Mouse (Mus musculus) heart, postnatal 36 days (tissue): ENCODE results near the gene Syt12. TPM values are rescaled to one million over a fixed set of nuclear protein-coding genes. Genes with fewer than 3 reads are reported as not detected.

Experiments used
- DNase-seq, 2 experiments: peaks; one replicate each; pipeline ENCODE4 v3.0.0; 2021 to 2022
- intact Hi-C: fragments of 180-260 bp; cut with DNase I; formaldehyde crosslinking; loops from one replicate; pipeline ENCODE4 v1.15.1; 2025
- total RNA-seq, 2 experiments: library from RNA; stranded (reverse); gene quantifications; 2 replicates each; pipeline ENCODE4 v1.2.3; 2021

Gene Syt12
- total RNA-seq: 1 to 10 TPM; 6.2 to 8.2 TPM

DNA sequence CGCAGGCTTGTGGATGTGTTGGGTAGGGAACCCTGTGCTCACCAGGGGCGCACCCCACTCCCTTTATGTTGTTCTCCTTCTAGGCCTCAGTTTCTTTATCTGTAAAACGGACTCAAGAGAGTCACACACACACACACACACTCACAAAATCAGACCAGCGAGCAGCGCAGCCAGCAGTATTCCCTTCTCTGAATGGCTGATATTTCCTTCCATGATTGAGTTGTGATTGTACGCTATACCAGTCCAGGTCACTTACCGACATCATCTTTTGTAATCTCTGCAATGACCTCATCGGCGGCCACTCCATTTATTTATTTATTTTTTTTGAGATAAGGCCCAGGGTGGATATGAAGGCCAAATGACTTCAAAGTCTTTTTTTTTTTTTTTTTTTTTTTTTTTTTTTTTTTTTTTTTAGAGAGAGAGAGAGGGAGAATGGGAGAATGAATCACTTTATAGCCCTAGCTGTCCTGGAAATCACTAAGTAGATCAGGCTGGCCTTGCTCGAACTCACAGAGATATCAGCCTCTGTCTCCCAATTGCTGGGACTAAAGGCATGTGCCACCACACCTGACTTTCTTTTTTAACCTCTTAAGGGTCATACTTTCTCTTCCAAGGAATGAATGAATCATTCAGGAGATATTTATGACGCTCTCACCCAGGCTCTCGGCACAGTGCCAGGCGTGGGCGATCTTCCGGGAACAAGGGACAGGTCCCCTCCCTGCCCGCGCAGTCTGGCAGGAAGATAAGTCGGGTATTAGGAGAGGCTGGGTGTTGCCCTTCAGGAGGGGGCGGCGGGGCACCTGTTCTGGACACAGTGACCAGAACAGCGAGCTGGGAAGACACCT, at the start of gene Syt12:
Syt12 (minus strand) TSS at position 103 of the 845 bp plus-strand sequence.
- intact Hi-C loops: no loop called here
- peak; percentile 33 to 50 for DNase-seq

DNA sequence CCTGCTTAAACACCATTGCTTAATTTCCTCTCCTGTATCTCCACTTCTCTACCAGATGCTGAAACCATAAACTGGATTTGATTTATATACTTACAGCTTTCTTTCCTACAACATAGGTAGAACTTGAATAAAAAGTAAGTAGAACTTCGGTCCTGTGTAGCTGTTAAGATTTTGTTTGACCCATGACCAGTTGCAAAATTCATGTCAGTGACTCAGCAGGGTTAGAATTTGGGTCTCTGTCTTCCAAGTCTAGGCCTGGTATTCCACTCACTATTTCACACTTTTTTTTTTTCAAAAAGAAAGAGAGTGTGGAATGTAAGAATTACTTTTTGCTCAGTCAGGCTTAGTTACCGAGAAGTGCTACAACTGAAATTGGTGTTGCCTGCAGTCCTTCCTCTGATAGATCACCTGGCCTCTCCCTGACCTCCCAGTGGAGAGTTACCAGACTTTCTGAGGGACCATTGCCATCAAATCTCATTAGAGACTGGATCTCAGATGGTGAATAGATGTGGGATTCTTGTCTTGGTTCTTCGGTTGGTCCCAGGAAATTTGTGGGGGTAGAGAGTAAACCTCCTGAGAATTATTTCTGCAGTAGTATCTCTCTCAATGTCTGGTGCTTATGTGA, 44.3 kb upstream of the Syt12 start:
- intact Hi-C loops: no loop called here
- DNase-seq: no peak

DNA sequence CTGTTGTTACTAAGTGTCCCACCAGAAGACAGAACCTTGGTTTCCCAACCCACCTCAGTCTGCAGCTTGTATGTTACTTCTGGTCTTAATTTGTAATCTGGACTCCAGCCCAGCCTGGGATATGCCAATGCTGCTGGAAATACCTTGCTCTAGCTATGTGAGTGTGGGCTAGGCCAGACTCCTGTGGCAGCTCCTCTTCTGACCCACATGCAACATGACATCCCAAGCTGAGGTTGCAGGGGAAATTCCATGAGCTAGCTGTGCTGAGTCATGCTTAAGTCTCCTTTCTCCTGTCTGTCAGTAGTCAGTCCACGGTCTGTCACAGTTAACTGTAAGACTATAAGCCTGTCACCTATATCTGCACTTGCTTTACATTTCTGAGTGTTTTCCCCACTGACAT, 40.2 kb upstream of the Syt12 start:
- intact Hi-C loops: no loop called here
- no peak for DNase-seq

DNA sequence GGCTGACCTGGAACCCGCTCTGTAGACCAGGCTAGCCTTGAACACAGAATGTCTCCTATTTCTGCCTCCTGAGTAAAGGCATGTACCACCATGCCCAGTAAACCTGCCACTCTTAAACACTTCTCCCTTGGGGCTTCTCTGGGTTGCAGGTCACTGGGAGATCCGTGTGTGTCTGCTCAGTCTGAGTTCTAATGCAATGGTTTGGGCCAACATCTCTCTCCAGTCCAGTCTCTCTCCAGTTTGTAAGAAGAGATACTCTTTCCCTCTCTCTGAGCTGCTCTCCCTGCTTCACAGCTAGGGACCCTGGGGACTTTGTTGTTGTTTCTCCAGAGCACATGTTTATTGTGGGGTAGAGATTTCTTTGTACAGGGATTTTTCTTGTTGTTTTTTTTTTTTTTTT, 39.0 kb upstream of the Syt12 start:
- no peak for DNase-seq
- intact Hi-C loops: no loop called here

DNA sequence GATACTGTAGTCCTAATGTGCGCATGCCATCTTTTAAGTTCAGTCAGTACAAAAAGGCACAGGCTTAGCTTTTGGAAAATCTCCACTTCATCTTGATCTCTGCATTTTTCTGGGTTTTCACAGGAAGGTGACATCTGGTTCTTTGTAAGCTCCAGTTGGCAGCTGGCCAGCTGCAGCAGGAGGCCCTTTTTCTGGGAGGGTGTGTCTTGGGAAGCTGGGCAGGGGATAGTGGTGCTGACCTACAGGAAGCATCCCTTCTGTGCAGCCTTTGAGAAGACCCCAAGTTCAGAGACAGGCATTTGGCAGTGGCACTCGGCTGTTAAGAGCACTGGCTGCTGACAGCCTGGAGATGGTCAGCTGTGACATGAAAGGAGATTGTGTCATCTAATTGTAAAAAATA, 38.5 kb upstream of the Syt12 start:
- intact Hi-C loops: no loop called here
- no peak for DNase-seq

DNA sequence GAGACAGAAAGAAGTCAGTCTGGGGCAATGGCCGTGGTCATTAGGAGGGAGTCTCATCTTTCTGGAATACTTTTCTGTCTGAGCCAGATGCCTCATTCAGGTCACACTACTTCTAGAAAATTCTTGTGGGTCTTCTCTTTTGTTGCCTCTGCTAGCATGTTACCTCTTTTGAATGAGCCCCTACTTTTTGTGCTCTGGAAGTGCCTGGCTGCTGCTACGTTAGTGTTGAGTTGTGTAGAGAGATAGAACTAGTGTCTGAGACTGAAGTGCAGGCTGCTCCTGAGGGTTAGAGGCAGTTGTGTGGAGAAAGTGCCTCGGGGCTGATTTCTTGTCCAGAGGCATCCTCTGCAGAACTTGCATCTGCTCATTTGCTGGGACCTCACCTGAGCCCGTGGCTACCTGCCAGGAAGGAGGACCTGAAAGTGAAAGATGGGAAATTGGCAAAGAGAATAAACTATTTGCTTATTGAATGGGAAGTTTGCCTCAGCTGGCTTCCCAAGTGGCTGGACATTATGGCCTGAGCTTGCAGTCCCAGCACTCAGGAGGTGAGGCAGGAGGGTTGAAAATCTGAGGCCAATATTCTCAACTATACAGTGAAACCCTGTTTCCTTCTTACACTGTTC, 36.1 kb upstream of the Syt12 start:
- intact Hi-C loops: no loop called here
- DNase-seq: no peak

DNA sequence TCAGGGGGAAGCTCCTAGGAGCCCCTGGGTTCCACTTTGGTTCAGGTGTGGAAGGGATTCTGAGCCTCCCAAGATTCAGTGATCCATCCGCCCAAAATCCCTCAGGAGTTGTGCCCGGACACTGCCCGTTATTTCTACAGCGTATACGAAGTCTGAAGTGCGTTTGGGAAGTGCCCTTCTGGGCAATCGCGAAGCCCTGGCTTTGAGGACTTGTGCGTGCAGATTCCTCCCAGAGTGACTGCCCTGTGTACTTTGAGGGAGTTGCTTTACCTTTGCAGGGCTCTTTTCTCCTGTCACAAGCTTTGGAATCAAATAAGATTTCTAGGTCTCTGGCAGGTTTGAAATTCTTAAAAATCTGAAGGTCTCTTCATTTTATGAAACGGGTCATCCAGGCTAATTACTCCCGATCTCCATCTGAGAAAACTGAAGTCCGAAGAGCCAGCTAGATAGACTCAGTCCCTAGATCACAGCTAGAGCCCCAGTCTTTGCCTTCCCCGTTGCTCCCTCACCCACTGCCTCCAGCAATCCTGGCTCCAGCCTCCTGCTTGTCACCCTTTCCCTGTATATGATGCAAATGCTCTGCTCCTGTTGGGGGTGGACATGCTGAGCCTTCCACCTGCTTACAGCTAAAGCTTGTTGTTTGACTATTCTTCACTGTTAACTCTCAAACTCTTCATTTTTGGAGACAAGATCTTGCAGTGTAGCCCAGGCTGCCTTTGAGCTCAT, 34.0 kb upstream of the Syt12 start:
- intact Hi-C loops: no loop called here
- no peak for DNase-seq

DNA sequence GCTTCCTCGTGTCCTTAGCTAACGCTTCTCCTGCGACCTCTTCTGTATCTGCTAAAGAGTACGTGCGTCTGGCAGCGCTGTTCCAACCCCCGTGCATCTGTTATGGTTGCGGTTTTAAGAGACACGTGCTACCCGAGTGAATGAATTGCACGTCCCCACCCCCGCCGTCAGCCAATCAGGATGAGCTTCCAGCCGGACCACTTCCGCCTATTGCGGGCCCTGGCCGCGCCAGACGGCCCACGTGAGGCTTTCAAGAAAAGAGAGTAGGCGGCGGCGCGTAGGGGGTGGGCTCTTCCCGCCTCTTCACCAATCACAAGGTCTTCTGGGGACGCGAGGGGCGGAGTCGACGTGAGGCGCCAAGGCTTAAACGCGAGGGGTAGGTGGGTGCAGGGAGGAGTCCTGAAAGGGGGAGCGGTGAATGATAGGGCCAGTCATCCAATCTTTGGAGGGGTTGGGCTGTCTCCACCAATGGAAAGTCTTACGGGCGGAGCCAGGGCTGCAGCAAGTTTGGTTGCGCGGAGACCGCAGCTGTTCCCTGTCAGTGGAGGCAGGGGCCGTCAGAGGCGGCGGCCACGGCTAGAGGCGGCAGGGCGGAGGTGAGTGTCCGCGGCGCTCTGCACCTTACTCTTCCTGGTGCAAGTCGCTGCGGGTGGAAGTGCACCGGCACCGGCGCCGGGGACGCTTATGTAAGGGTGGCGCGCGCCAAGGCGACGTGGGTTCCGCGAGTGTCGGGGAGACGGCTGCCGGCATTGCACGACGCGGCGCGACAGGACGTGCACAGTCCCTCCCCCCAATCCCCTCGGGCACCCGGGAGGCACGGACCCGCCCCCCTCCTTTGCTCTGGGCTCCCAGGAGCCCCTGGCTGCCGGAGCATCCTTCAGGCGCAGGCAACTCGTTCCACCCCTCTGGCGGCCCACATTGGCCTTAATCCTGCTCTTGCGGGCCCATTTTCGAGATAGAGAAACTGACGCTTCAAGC, 33.0 kb upstream of the Syt12 start, which contains the start of gene Pcx:
Pcx (plus strand) TSS at position 487 of the 978 bp plus-strand sequence.
- intact Hi-C loops: no loop called here
- DNase-seq: peak; percentile 98 to 99

DNA sequence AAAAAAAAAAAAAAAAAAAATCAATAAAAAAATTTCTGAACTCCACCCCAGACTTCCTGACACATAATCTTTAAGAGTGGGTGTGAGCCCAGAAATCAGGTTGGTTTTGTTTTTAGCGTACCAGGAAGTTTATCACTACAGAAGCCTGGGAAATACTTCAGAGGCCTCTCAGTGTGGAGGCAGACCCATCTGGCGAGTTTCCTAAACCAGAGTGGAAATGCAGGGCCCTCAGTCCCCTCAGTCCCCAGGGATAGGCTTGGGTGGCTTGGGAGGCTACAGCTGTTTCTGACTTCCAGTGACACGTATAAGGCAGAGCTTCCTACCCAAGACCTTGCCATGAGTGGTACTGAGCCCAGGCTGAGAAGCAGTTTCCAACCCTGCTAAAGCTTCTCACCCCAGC, 30.5 kb upstream of the Syt12 start:
- intact Hi-C loops: no loop called here

DNA sequence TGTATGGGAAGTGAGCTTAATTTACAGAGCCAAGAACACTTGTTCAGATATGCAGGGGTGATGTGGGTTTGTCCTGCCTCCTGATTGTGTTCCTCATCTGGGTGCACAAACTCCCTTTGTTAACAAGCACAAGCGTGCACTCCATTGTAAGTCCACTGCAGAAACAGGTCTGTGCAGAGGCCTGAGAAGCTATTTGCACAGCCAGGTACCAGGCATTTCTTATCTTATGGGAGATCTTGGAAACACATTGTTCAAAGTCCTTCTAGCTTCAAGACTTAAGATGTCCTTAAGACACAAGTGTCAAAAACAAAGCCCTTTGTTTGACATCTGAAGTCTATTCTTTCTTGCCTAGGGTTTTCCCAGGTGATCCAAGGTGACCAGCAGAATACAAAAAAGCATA, 27.6 kb upstream of the Syt12 start:
- intact Hi-C loops: no loop called here
- no peak for DNase-seq

More for the DNA sequence above, 30.5 kb upstream of the Syt12 start:
- DNase-seq: no peak

DNA sequence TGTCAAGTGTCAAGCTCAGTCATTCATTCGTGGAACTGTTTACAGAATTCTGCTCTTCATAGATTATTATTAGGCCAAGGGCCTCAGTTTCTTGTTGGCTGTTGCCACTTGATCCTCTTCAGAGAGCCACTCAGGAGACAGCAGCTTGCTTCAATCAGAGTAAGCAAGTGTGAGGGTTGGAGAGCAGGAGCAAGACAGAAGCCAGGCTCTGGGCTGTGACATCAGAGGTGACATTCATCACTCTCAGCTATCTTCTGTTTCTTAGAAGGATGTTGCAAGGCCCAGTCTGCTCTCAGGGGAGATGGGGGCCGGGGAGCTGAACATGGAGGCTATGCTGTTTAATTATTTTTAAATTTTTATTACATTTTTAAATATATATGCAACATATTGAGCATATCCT, 25.5 kb upstream of the Syt12 start:
- intact Hi-C loops: no loop called here
- DNase-seq: no peak

DNA sequence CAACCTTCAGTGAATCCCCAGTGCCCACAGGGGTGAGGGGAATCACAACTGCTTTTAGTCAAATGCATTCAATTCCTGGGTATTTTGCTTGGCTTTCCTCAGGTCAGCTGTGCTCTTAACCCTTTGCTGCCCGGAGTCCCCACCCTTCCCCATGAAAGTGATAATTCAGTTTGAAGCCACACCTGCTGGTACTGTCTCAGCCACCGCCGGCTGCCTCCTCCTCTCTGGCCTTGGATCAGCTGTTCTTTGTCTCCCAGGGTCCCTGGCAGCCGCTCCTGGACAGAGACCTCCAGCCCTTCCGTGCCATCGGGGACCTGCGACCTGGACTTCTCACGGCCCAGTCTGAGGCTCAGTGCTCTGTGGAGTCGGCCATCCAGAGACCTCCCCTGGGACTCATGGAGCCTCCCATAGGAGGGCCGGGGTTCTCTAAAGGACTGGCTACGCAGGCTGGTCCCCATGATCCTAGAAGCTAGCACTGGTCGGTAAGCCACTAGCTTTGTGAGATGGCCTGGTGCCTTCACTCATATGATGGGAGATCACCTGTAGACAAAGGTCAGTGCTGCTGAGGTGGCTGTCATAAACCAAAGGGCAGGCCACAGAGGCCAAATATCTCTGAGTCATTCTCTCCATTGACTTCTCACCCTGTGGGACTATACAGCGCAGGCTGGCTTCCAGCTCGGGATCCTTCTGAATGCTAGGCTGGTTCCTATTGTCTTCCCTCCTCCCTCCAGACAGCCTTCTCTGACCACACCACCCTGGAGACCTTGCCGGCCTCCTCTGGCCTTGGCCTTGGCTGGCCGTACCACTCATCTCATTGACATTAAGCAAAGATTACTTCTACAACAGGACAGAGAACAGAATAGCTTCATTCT, 21.1 kb upstream of the Syt12 start, which contains the start of gene 2010003K11Rik:
2010003K11Rik (minus strand) TSS at position 522 of the 872 bp plus-strand sequence.
- intact Hi-C loops: loop anchor here (5.0 to 10.0 kb wide), 2 partner anchors 129 to 497 kb away; partner anchors contain the start of genes Npas4 and Rce1

DNA sequence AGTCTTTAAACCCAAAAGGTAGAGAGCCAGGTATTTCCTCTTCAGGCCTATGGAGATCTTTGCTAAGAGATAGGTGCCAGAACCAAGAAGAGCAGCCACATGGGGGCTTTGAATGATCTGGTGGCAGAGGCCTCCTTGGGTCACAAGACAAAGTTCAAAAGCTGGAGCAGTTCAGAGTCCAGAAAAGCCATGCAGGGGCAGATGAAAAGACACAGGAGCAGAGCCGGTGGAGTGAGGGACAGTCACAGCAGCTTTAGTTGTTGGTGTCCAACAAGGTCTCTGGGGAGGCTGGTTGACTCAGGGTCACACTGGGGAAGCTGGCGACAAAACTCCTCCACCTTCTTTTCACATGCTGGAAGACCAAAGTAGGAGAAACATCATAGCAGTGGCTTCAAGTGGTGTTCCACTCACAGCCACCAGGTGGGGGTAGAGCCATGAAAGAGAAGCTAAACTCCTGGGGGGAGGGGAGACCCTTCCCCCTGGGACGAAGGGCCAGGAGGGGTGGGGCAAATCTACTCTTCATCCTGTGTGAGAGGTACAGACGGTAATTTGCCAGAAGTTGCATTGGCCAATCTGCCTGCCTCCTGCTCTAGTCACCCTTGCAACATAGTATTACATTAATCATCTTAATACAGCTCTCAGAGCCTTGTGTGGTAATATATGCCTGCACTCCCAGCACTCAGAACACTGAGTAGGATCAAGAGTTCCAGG, 20.2 kb upstream of the Syt12 start:
- DNase-seq: peak; percentile 65 to 71
- intact Hi-C loops: loop anchor here (1.0 to 10.0 kb wide), 3 partner anchors 130 to 497 kb away; partner anchors contain the start of genes Npas4 and Rce1

More for the DNA sequence above, 21.1 kb upstream of the Syt12 start, which contains the start of gene 2010003K11Rik:
- DNase-seq: no peak

DNA sequence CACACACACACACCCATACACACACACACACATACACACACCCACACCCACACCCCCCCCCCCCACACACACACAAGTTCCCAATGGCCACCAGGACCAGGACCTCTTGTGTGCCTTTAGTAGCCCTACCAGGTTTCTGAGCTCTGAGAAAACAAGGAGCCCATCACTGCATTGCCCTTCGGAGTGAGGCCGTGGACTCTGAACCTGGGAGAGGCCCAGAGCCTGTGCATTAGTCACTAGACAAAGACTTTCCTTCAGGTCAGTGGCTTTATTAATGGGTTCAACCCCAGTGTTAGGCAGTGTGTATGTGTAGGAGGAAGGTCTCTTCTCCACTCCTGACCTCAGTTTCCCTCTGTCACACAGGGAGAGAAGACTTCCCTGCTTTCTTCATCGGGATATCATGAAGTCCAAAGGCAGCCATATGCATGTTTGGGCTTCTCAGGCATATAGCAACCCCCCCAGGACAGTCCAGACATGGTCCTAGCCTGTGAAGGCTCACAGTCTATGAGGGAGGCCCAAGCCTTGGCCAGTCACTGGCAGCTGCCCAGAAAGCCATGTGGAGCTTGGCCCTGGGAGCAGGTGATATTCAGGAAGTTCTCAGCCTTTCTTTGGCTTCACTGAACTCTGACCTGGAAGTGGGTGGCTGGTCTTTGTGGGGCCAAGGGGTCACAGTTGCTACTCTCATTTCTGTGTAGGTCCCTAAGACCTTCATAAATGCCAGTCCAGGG, 19.5 kb upstream of the Syt12 start:
- intact Hi-C loops: loop anchor here (1.0 to 10.0 kb wide), 3 partner anchors 131 to 498 kb away; partner anchors contain the start of genes Npas4 and Rce1
- no peak for DNase-seq

DNA sequence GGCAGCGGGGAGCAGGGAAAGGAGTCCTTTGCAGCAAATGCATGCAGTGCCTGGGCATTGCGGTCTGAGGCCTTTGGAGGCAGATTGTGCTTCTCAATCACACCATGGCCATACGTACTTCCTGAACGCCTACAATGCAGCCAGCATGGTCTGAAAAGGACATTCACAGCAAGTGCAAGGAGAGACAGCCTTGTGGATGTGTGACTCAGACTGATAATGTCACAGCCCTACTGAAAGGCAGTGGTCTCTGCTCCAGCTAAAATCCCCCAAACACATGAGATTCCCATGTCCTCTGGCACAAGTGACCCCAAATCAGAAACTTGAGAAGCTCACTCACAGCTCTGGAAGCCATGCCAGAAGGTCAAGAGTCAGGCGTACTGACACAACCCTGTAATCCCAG, 18.6 kb upstream of the Syt12 start:
- intact Hi-C loops: loop anchor here (5.0 to 10.0 kb wide), 2 partner anchors 131 to 499 kb away; partner anchors contain the start of genes Npas4 and Rce1
- DNase-seq: no peak

DNA sequence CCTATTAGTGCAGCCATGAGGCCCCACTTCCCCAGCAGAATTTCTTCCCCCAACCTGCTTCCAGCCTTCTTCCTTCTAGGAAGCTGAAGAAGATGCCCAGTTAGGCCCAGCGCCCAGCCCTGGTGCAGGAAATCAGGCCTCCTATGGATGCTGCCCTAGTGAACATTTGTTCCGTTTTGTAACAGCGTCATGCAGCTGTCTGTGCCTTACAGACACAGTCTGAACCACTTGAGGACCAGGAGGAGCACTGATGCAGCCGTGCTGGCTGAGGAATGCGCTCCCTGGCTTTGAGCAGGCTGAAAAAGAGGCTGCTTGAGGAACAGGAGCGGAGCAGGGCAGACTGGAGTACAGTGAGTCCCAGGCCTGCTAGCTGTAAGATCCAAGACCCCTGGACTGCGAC, 17.5 kb upstream of the Syt12 start:
- no peak for DNase-seq
- intact Hi-C loops: loop anchor here (5.0 to 10.0 kb wide), 2 partner anchors 133 to 500 kb away; partner anchors contain the start of genes Npas4 and Rce1
